Comparison of ENCODE assay signal across 11 mouse cellular contexts in the genomic region with DNA sequence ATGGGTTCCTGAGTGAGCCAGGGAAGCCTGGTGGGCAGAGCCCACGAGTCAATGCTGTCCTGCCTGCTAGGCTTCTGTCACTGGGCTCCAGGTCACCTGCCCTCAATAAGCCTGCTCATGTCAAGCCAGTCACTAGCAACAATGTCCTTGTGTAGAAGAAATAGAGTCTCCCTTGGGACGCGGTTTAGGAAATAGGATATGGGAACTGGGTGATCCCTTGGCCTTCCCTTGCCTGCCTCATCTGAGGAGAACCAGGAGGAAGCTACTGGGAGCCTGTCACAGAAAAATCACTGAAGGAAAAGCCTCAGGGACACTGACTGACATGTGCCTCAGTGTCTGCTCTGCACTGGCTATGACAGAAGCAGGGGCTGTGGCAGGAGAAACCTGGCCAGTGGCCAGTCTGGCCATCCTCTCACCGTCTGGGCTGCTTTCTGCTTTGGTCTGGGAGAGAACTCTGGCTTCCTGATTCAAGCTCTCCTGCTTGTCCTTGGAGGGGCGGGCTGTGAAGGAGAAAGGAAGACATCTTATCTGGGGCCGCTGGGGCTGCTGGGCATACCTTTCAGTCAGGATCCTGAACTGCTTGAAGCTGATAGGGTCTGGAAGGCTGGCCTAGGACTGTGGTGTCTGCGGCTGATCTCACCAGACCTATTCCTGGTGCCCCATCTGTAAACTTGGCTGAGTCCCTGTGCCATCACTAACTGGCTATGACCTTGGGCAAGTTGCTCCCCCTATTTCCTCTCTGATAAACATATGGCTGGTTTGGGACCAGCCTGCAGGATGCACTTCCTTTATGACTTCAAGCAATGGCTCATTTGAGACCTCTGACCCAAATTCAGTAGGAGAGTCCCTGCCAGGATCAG. TPM values are rescaled to one million over a fixed set of nuclear protein-coding genes. Genes with fewer than 3 reads are reported as not detected.
DNase-seq lines count a peak whose midpoint lies in the region; ATAC-seq lines count a peak whose summit lies in the region.
"Had no signal": no experiment of that assay in that cellular context is flagged by ENCODE, and none has a peak within 500 bp of the region (broad histone marks: within the 10 kb centered on the region; RNA-seq: fewer than 3 reads in every experiment).

No protein-coding gene starts in this region.

- no peaks in the 10 kb centered on the region for H3K9me3 ChIP-seq in forebrain, embryonic 11.5 days (ENCODE audit: control insufficient read depth, low read length)
- H3K9me3 ChIP-seq in forebrain, embryonic 14.5 days (replicated peaks; ENCODE audit: control insufficient read depth, low read length), result no peaks in the 10 kb centered on the region
- no peaks in the 10 kb centered on the region for H3K9me3 ChIP-seq in megakaryocyte, embryonic 14.5 days
- H3K9me3 ChIP-seq in heart, embryonic 10.5 days, result no peaks in the 10 kb centered on the region
- no peaks in the 10 kb centered on the region for H3K9me3 ChIP-seq in liver, embryonic 15.5 days (replicated peaks)

- 88% methylated on average over 7 of the region's 7 CpGs for WGBS in forebrain, embryonic 11.5 days
- 80% methylated on average over 7 of the region's 7 CpGs for WGBS in forebrain, embryonic 14.5 days
- 47% methylated on average over 7 of the region's 7 CpGs for WGBS in heart, embryonic 10.5 days
- WGBS in liver, embryonic 15.5 days (ENCODE audit: insufficient replicate concordance), result 34% methylated on average over 7 of the region's 7 CpGs

- no peak for ATAC-seq in forebrain, embryonic 11.5 days (replicated peaks; ENCODE audit: low FRiP score)
- ATAC-seq in forebrain, embryonic 14.5 days, result no peak
- ATAC-seq in megakaryocyte, adult 5-6 weeks (ENCODE audit: poor library complexity, severe bottlenecking), result no peak
- peak; percentile 43 for ATAC-seq in liver, embryonic 15.5 days (ENCODE audit: insufficient read depth)

- H3K4me2 ChIP-seq in forebrain, embryonic 11.5 days (ENCODE audit: low read depth, low read length, severe bottlenecking), result no peak overlapping the region
- H3K4me2 ChIP-seq in forebrain, embryonic 14.5 days (ENCODE audit: low read length), result no peak overlapping the region
- H3K4me2 ChIP-seq in liver, embryonic 15.5 days, result peak overlapping the region; percentile 2; the same call in 1 of the 2 replicates

- H3K27me3 ChIP-seq in forebrain, embryonic 11.5 days (ENCODE audit: control insufficient read depth, insufficient read depth, low read length), result no peaks in the 10 kb centered on the region
- H3K27me3 ChIP-seq in forebrain, embryonic 14.5 days (replicated peaks; ENCODE audit: control insufficient read depth, insufficient read depth, low read length), result no peaks in the 10 kb centered on the region; the same call in 1 of the 2 replicates
- no peaks in the 10 kb centered on the region for H3K27me3 ChIP-seq in megakaryocyte, embryonic 14.5 days (replicated peaks)
- H3K27me3 ChIP-seq in heart, embryonic 10.5 days (ENCODE audit: insufficient read depth, poor library complexity, severe bottlenecking), result 0 out of 2 replicates have a peak, but pooled peaks cover 9% of the 10 kb centered on the region
- no peaks in the 10 kb centered on the region for H3K27me3 ChIP-seq in liver, embryonic 15.5 days

- no peak overlapping the region for H3K9ac ChIP-seq in forebrain, embryonic 11.5 days (ENCODE audit: low read length)
- no peak overlapping the region for H3K9ac ChIP-seq in forebrain, embryonic 14.5 days (ENCODE audit: low read length)
- no peak overlapping the region for H3K9ac ChIP-seq in liver, embryonic 15.5 days

- H3K36me3 ChIP-seq in forebrain, embryonic 11.5 days (ENCODE audit: control insufficient read depth, insufficient read depth, low read length), result no peaks in the 10 kb centered on the region
- H3K36me3 ChIP-seq in forebrain, embryonic 14.5 days (ENCODE audit: control insufficient read depth, insufficient read depth, low read length), result no peaks in the 10 kb centered on the region
- H3K36me3 ChIP-seq in megakaryocyte, embryonic 14.5 days (replicated peaks; ENCODE audit: low read length), result peaks cover 6% of the 10 kb centered on the region
- no peaks in the 10 kb centered on the region for H3K36me3 ChIP-seq in heart, embryonic 10.5 days
- H3K36me3 ChIP-seq in liver, embryonic 15.5 days (replicated peaks), result no peaks in the 10 kb centered on the region

- no peak overlapping the region for H3K27ac ChIP-seq in forebrain, embryonic 11.5 days (ENCODE audit: low read depth, low read length)
- H3K27ac ChIP-seq in forebrain, embryonic 14.5 days (ENCODE audit: low read depth, low read length), result no peak overlapping the region
- H3K27ac ChIP-seq in heart, embryonic 10.5 days, result peak overlapping the region; percentile 87
- H3K27ac ChIP-seq in liver, embryonic 15.5 days (replicated peaks), result peak overlapping the region; percentile 31; the same call in 1 of the 2 replicates

- H3K4me1 ChIP-seq in forebrain, embryonic 11.5 days (replicated peaks; ENCODE audit: control insufficient read depth, insufficient read depth, low read length), result no peaks in the 10 kb centered on the region
- no peaks in the 10 kb centered on the region for H3K4me1 ChIP-seq in forebrain, embryonic 14.5 days (ENCODE audit: control insufficient read depth, insufficient read depth, low read length)
- H3K4me1 ChIP-seq in megakaryocyte, embryonic 14.5 days, result peaks cover 99% of the 10 kb centered on the region
- peaks cover 44% of the 10 kb centered on the region for H3K4me1 ChIP-seq in heart, embryonic 10.5 days
- H3K4me1 ChIP-seq in liver, embryonic 15.5 days (replicated peaks), result peaks cover 59% of the 10 kb centered on the region

- DNase-seq in forebrain, embryonic 11.5 days (ENCODE audit: low spot score), result peak; percentile 46
- DNase-seq in forebrain, embryonic 14.5 days (ENCODE audit: low spot score), result no peak
- peak; percentile 28 for DNase-seq in heart, embryonic 10.5 days (ENCODE audit: low spot score)
- no peak for DNase-seq in kidney, adult 9 months
- DNase-seq in spleen, adult 12 weeks (ENCODE audit: low spot score), result no peak
- DNase-seq: kidney, adult 2 months; right cerebral cortex, adult 18-20 months had no signal

- no peak overlapping the region for H3K4me3 ChIP-seq in forebrain, embryonic 11.5 days (ENCODE audit: low read depth, low read length)
- H3K4me3 ChIP-seq in forebrain, embryonic 14.5 days (ENCODE audit: low read depth, low read length), result no peak overlapping the region
- peak overlapping the region; percentile 31 for H3K4me3 ChIP-seq in megakaryocyte, embryonic 14.5 days (replicated peaks)
- no peak overlapping the region for H3K4me3 ChIP-seq in heart, embryonic 10.5 days
- H3K4me3 ChIP-seq in liver, embryonic 15.5 days (replicated peaks), result no peak overlapping the region

RNA-seq across cellular contexts. Expression of a gene that starts 19.4 kb away (rescaled TPM):
- polyA plus RNA-seq in forebrain, embryonic 11.5 days (2014; fragmentation: Nextera tagmentation; extraction: Ambion mirVana), result 0.05 and 0.07 TPM in 2 replicates
- 0.03 and 0.05 TPM in 2 replicates for polyA plus RNA-seq in forebrain, embryonic 14.5 days (2014; fragmentation: Nextera tagmentation; extraction: Ambion mirVana)
- 0.85 TPM in 1 of 2 replicates, not detected in the other for polyA plus RNA-seq in megakaryocyte, embryonic 14.5 days (2012; ENCODE audit: insufficient read depth, low replicate concordance)
- total RNA-seq in megakaryocyte, adult 5-6 weeks (2015), result not detected in 2 replicates
- not detected in 2 replicates for total RNA-seq in megakaryocyte, adult 5-6 weeks (2017)
- polyA plus RNA-seq in heart, embryonic 10.5 days (2016; fragmentation: Nextera tagmentation; extraction: Ambion mirVana), result 0.08 and 0.09 TPM in 2 replicates
- polyA plus RNA-seq in liver, embryonic 15.5 days (2015; fragmentation: Nextera tagmentation; extraction: Ambion mirVana), result 0.05 and 0.06 TPM in 2 replicates
- total RNA-seq: liver, adult 2 months had no signal
- polyA plus RNA-seq: kidney, adult 2 months; liver, adult 2 months had no signal

RNA-seq across cellular contexts. Expression of a gene that starts 28.7 kb away (rescaled TPM):
- polyA plus RNA-seq in forebrain, embryonic 11.5 days (2014; fragmentation: Nextera tagmentation; extraction: Ambion mirVana), result 74.1 and 77.0 TPM in 2 replicates
- 49.0 and 49.8 TPM in 2 replicates for polyA plus RNA-seq in forebrain, embryonic 14.5 days (2014; fragmentation: Nextera tagmentation; extraction: Ambion mirVana)
- 37.0 and 41.7 TPM in 2 replicates for polyA plus RNA-seq in megakaryocyte, embryonic 14.5 days (2012; ENCODE audit: insufficient read depth, low replicate concordance)
- 21.5 and 25.4 TPM in 2 replicates for total RNA-seq in megakaryocyte, adult 5-6 weeks (2015)
- 20.7 and 24.0 TPM in 2 replicates for total RNA-seq in megakaryocyte, adult 5-6 weeks (2017)
- polyA plus RNA-seq in heart, embryonic 10.5 days (2016; fragmentation: Nextera tagmentation; extraction: Ambion mirVana), result 55.4 and 58.3 TPM in 2 replicates
- 20.8 and 21.0 TPM in 2 replicates for polyA plus RNA-seq in liver, embryonic 15.5 days (2015; fragmentation: Nextera tagmentation; extraction: Ambion mirVana)

Comparison
In these comparisons a context has a peak if more than half of its experiments do, and no peak if none do; other contexts are left out.
1. DNase-seq: peak in forebrain, embryonic 11.5 days (single experiment) and heart, embryonic 10.5 days (single experiment); none in forebrain, embryonic 14.5 days (single experiment), kidney, adult 9 months (single experiment) and spleen, adult 12 weeks (single experiment).
2. H3K27ac ChIP-seq: peak in heart, embryonic 10.5 days (single experiment) and liver, embryonic 15.5 days (single experiment); none in forebrain, embryonic 11.5 days (single experiment) and forebrain, embryonic 14.5 days (single experiment).